Mouse (Mus musculus) kidney, adult 18-20 months (tissue): ENCODE data around the gene Hoxb5.

Experiments
- DNase-seq: peaks from one replicate; pipeline ENCODE4 v3.0.0; 2021

The Hoxb5 gene

DNA sequence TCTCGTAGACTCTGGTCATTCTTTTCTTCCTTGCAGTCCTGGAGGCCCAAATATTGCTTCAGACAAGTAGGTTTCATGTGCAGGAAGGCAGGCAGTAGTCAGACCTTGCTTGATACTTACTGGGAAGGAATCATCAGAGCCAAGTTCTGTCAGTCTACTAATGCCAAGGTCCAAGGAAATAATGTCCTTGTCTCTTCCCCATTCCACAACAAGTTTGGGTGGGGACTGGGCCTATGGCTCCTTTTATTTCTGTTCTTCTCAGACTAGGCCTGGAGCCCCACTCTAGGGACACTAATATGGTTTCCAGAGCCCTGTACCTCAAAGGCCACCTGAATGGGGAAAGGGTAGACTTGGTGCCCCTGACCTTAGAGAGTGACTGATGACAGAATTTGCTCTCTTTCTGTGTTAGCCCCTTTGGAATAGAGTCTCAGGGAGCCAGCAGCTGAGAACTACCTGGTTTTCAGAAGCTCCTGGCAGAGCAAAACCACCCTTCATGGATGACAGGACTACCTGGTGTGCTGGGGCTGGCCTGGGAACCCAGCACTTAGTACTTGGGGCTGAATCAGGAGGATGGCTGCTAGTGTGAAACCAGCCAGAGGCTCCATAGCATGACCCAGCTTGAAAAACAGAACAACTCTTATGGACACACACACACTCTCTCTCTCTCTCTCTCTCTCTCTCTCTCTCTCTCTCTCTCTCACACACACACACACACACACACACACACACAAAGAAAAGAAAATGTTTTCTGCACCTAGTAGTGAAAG, 14.5 kb upstream of the Hoxb5 start:
- no peak for DNase-seq

DNA sequence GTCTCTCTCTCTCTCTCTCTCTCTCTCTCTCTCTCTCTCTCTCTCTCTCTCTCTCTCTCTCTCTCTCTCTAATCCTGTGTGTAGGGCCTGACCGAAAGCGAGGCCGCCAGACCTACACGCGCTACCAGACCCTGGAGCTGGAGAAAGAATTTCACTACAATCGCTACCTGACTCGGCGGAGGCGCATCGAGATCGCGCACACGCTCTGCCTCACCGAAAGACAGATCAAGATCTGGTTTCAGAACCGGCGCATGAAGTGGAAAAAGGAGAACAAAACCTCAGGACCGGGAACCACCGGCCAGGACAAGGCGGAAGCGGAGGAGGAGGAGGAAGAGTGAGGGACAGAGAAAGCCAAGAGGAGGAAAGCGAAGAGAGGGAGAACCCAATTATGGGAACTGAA, 13.8 kb upstream of the Hoxb5 start:
- DNase-seq = peak; percentile 56

DNA sequence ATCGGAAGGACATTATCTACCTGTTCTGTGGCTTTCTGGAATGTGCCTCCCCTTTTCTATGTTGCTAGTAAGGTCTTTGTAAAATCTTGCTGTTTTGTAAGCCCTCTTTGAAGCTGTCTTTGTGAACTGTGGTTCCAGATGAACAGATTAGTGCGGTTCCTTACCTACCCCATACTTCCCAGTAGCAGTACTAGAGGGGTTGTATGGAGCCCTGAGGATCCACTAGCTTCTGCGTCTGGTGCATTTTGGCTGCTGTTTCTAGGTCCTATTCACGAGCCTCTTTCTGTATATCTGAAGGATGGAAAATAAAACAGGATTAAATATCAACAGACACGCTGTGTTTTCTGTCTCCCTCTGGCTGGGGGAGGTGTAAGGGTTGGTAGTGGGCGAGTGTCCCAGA, 13.3 kb upstream of the Hoxb5 start:
- no peak for DNase-seq

DNA sequence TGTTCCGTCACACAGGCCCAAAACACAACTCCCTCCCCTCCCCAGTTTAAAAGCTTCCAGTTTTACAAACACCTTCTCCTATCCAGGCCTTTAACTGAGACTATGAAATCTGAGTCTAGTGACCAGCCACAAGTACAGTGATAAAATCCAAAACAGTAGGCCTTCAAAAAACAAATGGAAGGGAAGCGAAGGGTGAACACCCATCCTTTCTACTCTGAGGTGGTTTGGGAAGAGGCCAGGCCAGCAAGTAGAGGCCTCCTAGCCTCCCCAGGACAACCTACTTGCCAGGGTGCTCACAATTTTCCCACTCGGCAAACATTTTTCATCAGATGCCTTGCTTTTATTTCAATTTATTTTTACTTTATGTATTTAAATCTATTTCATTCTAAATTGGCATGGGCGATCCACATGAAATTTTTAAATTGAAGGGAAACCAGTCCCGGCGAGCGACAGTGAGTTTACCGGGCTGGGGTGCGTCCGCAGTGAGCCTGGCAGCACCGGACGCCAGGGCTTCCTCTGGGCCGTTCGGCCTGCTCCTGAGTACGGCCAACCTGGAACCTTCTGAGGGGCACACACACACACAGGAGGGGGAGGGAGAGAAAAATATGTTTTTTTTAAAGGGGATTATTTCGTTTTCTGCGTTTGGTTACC, 12.3 kb upstream of the Hoxb5 start:
- DNase-seq = no peak

DNA sequence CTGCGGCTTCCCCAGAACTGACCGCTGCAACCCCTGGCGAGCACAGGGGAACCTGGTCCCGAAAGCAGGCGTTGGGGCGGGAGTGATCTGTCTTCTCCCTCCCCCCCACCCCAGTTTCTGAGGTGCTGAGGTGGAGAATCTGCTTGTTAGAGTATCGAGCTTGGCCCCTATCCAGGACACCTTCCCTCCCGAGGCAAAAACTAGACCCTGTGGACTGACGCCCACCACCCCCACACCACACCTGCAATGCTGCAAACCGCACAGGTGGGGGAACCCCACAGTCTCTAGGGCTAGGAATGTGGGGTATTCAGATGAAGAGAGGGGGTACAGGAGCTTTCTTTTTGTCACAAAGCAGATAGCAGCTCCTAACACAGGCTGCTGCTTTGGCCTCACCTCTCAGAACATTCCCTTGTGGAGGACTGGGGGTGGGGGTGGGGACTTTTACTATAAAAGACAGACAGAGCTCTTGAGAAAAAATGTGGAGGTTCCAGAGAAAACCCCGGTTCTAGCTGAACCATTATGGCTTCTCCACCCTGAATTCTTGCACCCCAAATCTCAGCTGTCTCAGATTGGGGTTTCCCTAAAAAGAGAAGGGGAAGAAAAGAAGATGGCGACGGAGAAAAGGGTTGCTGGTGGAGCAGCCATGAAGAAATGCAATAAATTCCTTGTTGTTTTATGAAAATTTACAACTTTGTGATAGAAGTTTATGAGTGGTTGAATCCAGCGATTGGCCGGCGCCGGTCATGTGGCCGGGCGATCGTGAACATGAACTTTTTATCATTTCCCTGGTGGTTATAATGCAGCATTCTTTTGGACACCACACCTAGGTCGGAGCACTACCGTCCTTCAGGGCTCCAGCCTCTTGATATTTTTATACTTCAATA, 11.2 kb upstream of the Hoxb5 start, which contains the start of gene Hoxb6:
TSS of gene Hoxb6 (plus strand) at position 796 of the 884 bp plus-strand sequence.
- peak; percentile 85 for DNase-seq

DNA sequence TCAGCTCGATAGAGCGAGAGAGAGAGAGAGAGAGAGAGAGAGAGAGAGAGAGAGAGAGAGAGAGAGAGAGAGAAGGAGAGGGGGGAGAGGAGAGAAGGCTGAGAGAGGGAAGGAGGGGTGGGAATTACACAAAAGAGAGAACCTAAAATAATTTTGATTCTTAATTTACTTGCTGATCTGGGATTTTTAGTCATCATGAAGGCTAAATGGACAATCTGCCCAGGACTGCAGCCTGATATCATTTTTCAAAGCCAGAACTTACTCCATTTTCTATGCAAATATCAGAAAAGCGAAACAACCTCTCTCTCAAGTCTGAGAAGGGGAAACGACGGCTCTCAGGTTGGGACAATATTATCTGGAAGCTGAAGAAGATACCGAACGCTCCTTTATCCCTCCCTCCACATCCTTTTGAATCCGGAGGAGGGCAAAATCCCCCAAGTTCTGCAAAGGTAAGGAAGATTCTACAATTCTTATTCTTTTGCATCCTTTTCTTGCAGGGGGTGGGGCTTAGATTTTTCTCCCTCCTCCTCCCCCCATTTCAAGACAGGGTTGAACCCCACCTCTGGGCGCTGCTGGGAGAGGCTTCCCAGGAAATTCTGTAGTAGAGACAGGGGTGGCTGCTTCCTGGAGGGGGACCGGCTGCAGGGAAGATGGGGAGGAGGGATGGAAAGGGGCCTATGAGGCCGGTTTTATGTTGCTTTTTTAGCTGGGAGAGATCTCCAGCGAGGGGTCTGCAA, 10.4 kb upstream of the Hoxb5 start:
- DNase-seq = peak; percentile 63

DNA sequence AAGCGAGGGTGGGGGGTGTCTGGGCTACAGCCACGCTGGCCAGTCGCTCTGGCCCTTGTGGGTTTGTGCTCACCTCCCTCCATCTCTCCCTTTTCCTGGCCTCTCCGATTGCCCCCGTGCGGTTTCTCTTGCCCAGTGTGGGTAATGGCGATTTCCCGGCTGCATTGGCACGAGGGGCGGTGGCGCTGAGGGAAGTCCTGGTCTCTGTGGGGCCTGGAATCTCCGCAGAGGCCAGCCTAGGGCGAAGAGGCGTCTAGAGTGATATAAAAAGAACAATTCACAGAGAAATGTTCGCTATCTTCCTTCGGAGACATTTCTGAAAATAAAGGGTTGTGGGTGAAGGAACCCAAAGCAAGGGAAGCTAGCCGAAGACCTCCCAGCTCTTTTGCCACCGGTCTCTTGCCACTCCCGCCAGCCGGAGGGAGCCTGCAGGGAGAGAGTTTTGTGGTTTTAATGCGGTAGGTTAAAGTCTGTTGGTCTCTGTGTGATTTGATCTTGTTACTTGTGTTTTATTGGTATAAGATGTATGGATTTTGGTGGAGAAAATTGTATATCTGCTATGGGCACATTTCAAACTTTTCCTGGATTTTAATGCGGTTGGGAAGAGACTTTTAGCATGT, 9.7 kb upstream of the Hoxb5 start:
- DNase-seq = peak; percentile 65

DNA sequence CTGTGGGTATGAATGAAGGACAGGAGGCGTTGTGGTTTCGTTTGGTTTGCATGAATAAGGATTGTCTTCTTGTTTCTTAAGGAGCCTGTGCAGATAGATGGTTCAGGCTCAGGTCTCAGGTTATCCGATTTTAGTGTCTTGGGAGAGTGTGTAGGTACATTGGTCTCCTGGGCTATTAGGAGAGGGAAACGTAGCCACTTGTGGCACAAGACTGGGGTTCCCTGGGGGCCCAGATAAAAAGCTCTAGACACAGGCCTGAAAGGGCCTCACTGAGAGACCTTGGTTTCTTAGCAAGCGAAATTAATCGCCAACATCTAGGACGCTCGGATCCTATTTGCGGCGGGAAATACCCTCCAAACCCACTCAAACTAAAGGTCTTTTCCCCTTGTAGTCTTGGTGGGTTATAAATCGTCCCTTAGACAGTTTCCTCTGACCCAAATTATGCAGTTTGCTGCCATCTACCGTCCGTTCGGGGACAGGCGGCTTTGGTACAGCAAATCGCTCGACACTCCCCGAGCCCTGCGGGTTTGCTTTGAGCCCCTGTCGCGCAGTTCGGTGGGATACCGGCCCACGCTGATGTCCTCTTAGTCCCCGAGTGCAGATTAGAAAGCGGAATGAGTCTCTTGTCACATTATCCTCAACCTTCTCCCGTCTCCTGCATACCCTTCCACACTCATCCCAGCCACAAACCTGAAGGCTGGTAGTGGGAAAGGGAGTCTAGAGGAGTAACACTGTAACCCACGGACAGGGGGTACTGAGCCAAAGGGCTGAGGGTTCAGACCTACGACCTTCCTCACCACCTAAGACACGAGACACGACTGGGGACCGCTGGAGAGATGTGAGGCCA, 8.7 kb upstream of the Hoxb5 start:
- DNase-seq = peak; percentile 95

DNA sequence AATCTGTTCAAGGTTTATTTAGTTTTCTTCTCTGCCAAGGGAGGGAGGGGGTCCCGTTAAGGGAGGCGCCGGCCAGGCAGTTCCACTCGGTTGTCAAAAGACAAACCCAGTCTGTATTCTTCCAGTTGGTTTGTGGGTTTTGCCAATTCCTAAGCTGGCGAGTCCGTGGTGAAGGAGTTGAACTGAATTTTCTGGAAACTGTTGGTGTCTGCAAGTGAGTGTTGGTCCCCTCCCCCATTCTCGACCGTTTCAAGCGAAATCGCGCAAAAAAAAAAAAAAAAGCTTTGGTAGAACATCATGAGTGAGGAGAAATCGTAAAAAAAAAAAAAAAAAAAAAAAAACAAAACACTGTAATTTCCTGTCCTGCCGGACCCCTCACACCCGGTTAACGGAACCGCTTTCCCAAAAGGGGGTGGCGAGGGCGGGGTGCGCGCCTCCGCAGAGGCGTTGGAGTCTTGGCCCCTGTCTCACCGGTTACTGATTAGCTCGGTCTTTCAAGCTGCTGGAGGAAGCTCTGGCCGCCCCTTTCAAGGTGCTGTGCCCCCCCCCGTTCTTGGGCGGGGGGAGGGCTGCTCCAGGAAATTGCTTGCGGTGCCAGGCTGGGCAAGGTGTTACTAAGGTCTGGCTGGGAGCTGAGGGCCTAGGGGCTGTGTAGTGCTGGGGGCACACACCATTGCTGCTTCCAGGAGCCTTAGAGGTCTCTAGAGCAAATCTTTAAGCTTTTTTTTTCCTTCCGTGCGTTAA, 7.9 kb upstream of the Hoxb5 start:
- peak; percentile 86 for DNase-seq

DNA sequence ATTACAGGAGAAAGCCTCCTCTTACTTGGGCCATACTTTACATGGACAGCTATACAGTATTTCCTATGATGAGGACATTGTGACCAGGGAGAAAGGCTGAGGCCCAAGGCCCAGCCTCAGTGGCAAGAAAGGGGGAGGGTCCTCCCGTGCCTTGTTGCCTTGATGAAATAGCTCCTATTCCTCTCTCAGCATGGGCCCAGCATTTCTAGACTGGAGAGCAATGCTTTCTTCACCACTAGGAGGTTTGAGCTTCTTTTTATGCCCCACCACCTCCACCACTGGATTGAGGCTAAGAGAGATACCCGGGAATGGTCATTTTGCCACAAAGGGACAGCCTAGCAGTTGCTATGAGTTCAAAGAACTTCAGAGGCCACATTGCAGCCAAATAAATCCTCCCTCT, 6.1 kb upstream of the Hoxb5 start:
- DNase-seq = no peak

DNA sequence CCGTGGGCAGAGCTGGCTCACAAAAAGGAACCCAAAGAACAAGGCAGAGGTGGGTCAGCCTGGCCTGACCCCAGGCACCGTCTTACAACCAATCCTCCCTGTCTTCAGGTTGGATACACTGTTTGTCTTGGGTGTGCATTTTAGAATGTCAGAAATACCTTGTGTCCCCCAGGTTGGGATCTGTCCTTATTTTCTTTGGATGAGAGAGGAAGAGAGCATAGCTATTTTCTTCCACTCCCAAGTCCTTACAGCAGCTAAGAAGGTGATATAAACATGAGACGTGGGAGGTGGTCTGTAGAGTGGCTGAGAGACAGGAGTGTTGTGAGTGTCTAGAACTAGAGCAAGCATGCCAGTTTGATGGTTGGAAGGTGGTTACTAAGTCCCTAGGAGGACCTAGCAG, 5.7 kb upstream of the Hoxb5 start:
- DNase-seq = no peak

DNA sequence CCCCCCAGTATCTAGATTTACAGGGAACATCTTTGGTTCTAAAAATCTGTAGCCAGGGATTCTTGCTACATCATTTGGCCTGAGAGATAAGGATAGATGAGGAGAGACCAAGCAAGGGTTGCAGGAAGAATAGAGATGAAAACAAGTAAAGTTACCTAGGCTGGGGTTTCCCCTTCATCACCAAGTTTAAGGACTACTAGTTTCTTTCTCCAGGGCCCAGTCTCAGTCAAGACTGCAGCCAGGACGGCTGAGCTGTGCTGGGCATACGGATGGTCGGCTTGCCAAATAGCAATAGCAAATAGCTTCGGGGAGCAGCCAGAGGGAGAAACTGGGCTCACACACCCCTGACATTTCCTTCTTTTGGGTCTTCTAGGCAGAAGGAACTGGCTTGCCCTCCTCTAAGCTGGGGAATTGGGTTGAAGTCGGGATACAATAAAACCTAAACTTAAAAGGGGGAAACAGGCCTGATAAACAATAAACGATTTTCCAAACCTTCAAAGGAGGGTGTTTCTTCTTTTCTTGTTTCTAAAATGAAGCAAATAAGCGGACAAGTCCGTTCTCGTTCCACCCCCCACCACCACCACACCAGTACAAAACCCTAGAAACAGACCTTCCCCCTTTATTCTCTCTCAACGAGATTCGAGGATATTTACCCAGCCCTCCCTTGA, 5.0 kb upstream of the Hoxb5 start:
- DNase-seq = no peak

DNA sequence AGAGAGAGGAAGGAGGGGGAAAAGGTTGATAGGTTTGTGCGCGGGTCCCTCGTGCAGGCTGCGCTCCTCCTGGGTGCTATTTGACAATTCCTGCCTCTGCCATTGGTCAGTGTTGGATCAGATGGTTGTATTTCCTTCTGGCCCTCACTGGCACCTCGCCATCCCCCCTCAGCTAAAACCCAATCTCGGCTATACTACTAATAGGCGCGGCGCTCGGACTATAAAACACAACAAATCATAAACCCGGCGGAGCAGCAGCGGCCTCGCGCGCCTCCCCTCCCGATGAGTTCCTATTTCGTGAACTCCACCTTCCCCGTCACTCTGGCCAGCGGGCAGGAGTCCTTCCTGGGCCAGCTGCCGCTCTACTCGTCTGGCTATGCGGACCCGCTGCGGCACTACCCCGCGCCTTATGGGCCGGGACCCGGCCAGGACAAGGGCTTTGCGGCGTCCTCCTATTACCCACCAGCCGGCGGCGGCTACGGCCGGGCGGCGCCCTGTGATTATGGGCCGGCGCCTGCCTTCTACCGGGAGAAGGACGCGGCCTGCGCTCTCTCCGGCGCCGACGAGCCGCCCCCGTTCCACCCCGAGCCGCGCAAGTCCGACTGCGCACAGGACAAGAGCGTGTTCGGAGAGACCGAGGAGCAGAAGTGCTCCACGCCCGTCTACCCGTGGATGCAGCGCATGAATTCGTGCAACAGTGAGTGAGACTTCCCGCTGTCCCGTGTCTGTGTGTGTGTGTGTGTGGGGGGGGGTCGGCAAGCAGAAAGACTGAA, 4.1 kb upstream of the Hoxb5 start:
- DNase-seq = peak; percentile 92

DNA sequence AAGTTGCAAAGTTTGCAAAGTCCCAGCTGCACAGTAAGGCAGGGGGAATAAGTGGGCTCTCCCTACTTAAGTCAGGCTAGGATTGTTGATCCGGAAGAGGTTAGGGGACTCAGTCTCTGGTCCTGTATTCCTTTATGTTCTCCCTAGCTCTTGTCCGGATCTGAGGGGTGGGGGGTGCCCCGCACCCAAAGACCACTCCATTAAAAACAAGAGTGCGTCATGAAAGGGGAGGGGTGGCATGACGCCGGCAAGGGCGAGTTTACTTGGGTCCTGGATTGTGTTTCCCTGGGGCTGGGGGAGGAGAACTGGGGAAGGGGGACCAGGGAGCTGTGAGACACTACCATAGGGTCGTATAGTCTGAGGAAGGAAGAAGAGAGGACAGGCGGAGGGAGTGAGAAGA, 3.4 kb upstream of the Hoxb5 start:
- DNase-seq = no peak

DNA sequence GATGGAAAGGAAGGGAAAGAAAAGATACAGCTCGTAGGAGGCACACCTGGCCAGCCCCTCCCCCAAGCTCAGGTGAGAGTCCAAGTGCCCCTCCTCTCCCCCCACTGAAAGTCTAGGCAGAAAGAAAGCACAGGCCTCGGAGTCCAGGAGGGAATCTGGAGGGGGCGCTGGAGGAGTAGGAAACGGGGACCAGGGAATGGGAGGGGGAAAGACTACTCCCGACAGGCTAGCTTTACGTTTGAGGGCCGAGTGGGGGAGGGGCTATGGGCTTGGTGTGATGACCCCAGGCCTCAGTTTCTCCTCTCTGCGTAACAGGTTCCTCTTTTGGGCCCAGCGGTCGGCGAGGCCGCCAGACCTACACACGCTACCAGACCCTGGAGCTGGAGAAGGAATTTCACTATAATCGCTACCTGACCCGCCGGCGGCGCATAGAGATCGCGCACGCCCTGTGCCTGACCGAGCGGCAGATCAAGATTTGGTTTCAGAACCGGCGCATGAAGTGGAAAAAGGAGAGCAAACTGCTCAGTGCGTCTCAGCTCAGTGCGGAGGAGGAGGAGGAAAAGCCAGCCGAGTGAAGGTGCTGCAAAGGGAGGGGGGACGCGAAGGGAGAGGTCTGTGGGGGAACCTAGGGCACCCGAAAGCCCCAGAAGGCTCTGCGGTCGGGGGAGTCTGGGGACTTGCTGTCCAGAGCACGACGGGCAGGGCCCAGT, 2.6 kb upstream of the Hoxb5 start:
- DNase-seq = peak; percentile 65

DNA sequence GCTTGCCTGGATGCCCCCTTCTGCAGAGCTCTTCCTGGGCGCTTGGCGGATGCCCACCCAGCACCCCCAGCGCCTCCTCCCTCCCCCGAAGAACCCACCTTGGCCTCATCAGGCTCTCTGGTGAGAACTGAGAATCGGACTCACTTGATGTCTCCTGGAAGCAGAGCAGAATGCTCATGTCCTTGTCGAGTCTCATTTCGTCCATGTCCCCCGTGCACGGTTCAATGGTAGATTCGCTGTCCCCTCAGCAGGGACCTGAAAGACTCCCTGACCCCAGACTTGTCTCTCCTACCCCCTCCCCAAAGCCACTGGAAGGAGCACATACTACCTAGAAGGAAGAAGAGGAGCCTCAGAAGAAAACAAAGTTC, 2.1 kb upstream of the Hoxb5 start:
- peak; percentile 50 for DNase-seq

DNA sequence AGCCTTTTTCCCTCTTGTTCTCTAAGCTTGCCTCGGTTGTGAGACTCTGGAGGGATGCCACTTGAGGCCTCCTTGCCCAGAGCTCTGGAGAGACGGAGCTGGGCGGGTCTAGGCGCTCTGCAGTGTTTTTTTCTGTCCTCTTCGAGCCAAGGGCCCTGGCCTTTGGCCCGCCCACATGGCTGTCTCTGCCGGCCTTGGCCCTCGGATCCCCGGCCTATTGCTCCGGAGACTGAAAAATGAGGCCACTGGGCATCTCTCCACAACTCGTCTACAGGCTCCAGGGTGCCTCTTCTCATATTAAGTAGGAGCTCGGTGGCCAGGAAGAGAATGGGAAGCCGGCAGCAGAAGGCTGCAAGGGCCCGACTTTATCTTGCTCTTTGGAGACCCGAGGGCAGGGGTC, 1.3 kb upstream of the Hoxb5 start:
- peak; percentile 87 for DNase-seq

DNA sequence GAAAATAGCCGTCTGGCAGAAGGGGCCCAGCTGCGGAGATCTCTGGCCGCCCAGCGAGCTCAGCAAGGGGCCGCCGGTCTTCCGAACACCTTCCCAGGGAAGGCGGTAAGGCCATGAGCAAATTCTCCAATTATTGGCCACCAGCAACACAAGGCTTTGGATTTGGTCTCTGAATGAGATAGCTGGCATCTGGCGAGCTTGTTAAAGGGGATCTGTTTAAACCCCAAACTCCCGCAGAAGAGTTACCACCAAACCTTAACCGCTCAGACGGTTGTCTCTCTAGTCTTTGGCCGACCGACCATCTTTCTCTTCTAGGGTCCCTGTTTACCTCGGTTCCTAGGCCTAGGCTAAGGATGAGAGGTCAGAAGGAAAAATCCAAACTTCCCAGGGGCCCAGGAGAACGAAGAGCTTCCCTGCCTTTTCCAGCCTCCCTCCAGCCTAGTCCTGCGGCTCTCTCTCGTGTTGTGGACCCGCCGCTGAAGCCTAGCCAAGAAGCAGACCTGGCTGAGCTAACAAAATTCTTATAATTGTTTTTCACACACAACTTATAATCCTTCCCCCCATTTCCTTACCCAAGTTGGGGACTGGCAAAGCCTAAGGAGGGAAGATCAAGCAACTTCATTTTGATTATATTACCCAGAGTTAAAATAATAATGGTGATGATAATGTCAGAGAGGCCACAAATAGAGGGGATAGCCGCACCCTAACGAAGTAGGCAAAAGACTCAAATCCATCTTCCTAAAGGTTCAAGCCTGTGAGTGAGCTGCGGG, 570 bp upstream of the Hoxb5 start:
- DNase-seq = peak; percentile 54
